Mouse (Mus musculus): ENCODE measurements around the gene Rassf7.

DNA sequence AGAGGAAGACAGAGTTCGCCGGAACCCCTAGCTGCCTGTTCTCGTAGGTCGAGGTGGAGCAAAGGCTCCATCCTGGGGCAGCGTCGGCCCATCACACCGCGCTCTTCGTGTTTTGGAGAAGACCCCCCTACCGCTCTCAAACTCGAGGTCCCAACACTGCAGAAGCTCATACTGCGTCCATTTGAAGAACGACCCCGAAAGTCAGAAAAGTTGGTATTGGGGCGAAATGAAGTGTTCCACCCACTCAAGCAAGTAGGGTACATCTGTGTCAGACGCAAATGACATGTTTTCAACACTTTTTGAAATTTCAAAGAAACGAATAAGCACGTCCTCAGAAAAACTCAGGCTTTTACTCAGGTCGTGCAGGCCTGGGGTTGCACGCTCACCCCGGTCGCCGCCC, 21.3 kb upstream of the Rassf7 start:
- TF ChIP-seq CTCF (IDR thresholded peaks at IDR 0.05; ENCODE audit: extremely low read depth, insufficient read length, insufficient replicate concordance, low read depth, low read length) (no peak), POLR2A (IDR thresholded peaks at IDR 0.05; ENCODE audit: low read depth, low read length) (no peak)
